Mouse (Mus musculus) midbrain, embryonic 16.5 days (tissue): Measurements from ENCODE around the gene Pick1. TPM values are rescaled to one million over a fixed set of nuclear protein-coding genes. Genes with fewer than 3 reads are reported as not detected.

ENCODE experiments used
- ATAC-seq: fragments of 200-750 bp; cut with Nextera tagmentation; 2 replicates; pipeline ENCODE4 v1.8.0; 2017; ENCODE audit warnings: moderate TSS enrichment
- H3K27ac ChIP-seq: fragments of 300-500 bp; sonication (generic); 2 replicates; pipeline ENCODE4 v1.5.1; 2014; ENCODE audit warnings: mild to moderate bottlenecking, low read length, mixed read lengths
- H3K27me3 ChIP-seq: fragments of 300-500 bp; sonication (generic); 2 replicates; pipeline ENCODE4 v1.6.1; 2014; ENCODE audit warnings: low read depth, low read length, mixed read lengths; ENCODE audit not compliant: control insufficient read depth, insufficient read depth
- H3K36me3 ChIP-seq: fragments of 300-500 bp; sonication (generic); 2 replicates; pipeline ENCODE4 v1.6.1; 2014; ENCODE audit warnings: mild to moderate bottlenecking, low read length, moderate library complexity, mixed read lengths; ENCODE audit not compliant: control insufficient read depth, insufficient read depth
- H3K4me1 ChIP-seq: fragments of 300-500 bp; sonication (generic); 2 replicates; pipeline ENCODE4 v1.6.1; 2014; ENCODE audit warnings: mild to moderate bottlenecking, low read length, mixed read lengths; ENCODE audit not compliant: control insufficient read depth, insufficient read depth
- H3K4me2 ChIP-seq: fragments of 300-500 bp; sonication (generic); 2 replicates; pipeline ENCODE4 v1.6.1; 2014; ENCODE audit warnings: mild to moderate bottlenecking, low read length, mixed read lengths
- H3K4me3 ChIP-seq: fragments of 300-500 bp; sonication (generic); 2 replicates; pipeline ENCODE4 v1.5.1; 2014; ENCODE audit warnings: low read depth, mild to moderate bottlenecking, low read length, moderate library complexity, mixed read lengths
- H3K9ac ChIP-seq: fragments of 300-500 bp; sonication (generic); 2 replicates; pipeline ENCODE4 v1.6.1; 2014; ENCODE audit warnings: low read depth, low read length, mixed read lengths
- H3K9me3 ChIP-seq: fragments of 300-500 bp; sonication (generic); replicated peaks from 2 replicates; pipeline ENCODE4 v1.6.1; 2014; ENCODE audit warnings: mild to moderate bottlenecking, low read length, mixed read lengths; ENCODE audit not compliant: control insufficient read depth, poor library complexity, severe bottlenecking
- whole genome bisulfite sequencing: fragments of 180-500 bp; shearing (Covaris S2); extraction: QIAGEN DNeasy Blood & Tissue Kit; methylation state at CpG from one replicate; pipeline ENCODE4 v1.1.7; 2014; 5-methylcytosine and 5-hydroxymethylcytosine counted together
- polyA plus RNA-seq: library from polyadenylated mRNA; unstranded; fragments of >200 nt; fragmentation: Nextera tagmentation; extraction: Ambion mirVana; gene quantifications from 2 replicates; pipeline ENCODE4 v1.2.1, GENCODE M21; 2015

The Pick1 gene
- polyA plus RNA-seq, 1 experiment from 2014 or later: 110 TPM

DNA sequence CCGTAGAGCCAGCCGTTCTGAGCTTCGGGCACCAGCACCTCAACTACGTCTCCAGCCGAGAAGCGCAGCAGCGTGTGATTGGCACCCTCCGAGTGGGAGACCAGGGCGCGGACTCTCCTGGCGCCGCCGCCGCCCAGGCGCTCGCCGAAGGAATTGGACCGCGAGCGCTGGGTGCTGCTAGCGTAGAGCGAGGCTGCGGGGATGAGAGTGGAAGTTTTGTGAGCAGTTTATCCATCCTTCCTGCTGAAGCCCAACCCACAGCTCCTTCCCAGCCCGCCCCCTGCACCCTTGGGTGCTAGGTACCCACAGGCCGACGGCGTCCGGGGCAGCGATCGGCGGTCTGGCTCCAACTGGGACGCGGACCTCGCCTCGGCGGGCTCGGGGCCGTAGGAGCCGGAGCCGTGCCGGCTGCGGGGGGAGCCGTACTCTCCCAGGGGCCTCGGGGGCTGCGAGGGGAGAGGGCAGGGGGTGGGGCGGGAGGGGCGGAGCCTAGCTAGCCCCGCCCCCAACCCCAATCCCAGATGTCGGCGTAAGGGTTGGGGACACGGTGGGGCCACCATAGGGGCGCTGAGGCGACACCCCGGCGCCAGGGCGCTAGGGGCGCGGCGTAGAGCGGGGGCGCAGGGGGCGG, 32.2 kb downstream of the Pick1 start:
- H3K4me2 ChIP-seq: peak overlapping the region; percentile 98
- H3K9ac ChIP-seq: peak overlapping the region; percentile 80
- no peaks in the 10 kb centered on the region for H3K36me3 ChIP-seq
- under 1% methylated on average over 45 of the region's 62 CpGs for WGBS
- no peaks in the 10 kb centered on the region for H3K9me3 ChIP-seq
- H3K4me3 ChIP-seq: peak overlapping the region; percentile 66
- H3K4me1 ChIP-seq: peaks cover 10% of the 10 kb centered on the region
- H3K27me3 ChIP-seq: peaks cover 24% of the 10 kb centered on the region
- peak; percentile 57 for ATAC-seq
- no peak overlapping the region for H3K27ac ChIP-seq

DNA sequence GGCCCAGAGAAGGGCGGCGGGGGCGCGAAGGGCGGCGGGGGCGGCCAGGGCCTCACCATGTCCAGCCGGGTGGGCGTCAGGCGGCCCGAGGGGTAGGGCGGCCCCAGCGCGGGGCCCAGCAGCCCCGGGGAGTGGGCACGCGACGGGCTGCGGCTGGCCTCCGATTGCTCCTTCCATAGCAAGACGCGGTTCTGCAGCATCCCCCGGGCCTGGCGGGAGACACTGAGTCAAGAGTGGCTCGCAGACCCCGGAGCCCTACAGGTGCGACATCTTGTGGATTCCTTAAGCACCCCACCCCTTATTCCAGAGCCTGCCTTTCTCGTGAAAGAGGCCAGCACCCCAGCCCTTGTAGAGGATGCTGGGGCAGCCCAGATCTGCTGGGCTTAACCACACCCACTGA, 32.8 kb downstream of the Pick1 start:
- no peak overlapping the region for H3K27ac ChIP-seq
- peaks cover 24% of the 10 kb centered on the region for H3K27me3 ChIP-seq
- peak overlapping the region; percentile 66 for H3K4me3 ChIP-seq
- no peaks in the 10 kb centered on the region for H3K36me3 ChIP-seq
- H3K9ac ChIP-seq: peak overlapping the region; percentile 80
- peak; percentile 63 for ATAC-seq
- H3K4me1 ChIP-seq: peaks cover 10% of the 10 kb centered on the region
- WGBS: 0% methylated on average over 28 of the region's 28 CpGs
- H3K4me2 ChIP-seq: peak overlapping the region; percentile 98
- H3K9me3 ChIP-seq: no peaks in the 10 kb centered on the region

- Histone ChIP-seq H3K4me1 (peaks cover 10% of the 10 kb centered on the region), H3K9ac (no peak overlapping the region), H3K36me3 (no peaks in the 10 kb centered on the region), H3K4me3 (no peak overlapping the region; the same call in 1 of the 2 replicates), H3K4me2 (peak overlapping the region; percentile 98), H3K27me3 (peaks cover 24% of the 10 kb centered on the region), H3K27ac (no peak overlapping the region), H3K9me3 (no peaks in the 10 kb centered on the region)
- no peak for ATAC-seq
- 21% methylated on average over 13 of the region's 13 CpGs for WGBS
Observed at GRCm38 (mm10) chr15:79262375-79262774, 33.4 kb downstream of the Pick1 start.

GRCm38 (mm10) chr15:79262786-79263309, 33.9 kb downstream of the Pick1 start:
- Histone ChIP-seq H3K27ac (no peak overlapping the region), H3K27me3 (peaks cover 24% of the 10 kb centered on the region), H3K4me3 (no peak overlapping the region), H3K4me2 (peak overlapping the region; percentile 98; the same call in 1 of the 2 replicates), H3K9me3 (no peaks in the 10 kb centered on the region), H3K4me1 (peaks cover 10% of the 10 kb centered on the region), H3K9ac (no peak overlapping the region), H3K36me3 (no peaks in the 10 kb centered on the region)
- ATAC-seq: no peak
- 91% methylated on average over 3 of the region's 3 CpGs for WGBS

DNA sequence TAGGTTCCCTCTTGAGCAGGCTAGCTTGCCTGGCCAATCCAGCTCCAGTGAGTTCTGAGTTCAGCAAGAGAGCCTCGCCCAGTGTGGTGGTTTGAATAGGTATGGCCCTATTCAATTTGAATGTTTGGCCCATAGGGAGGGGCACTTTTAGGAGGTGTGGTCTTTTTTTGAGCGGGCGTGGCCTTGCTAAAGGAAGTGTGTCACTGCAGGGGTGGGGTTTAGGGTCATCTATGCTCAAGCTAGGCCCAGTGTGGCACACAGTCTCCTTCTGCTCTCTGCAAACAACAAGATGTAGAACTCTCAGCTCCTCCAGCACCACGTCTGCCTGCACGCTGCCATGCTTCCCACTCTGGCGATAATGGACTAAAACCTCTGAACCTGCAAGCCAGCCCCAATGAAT, 34.8 kb downstream of the Pick1 start:
- no peak overlapping the region for H3K4me2 ChIP-seq
- H3K27ac ChIP-seq: no peak overlapping the region
- H3K4me3 ChIP-seq: no peak overlapping the region
- H3K9me3 ChIP-seq: no peaks in the 10 kb centered on the region
- H3K27me3 ChIP-seq: peaks cover 24% of the 10 kb centered on the region
- ATAC-seq: no peak
- WGBS: 95% methylated on average over 6 of the region's 6 CpGs
- no peaks in the 10 kb centered on the region for H3K36me3 ChIP-seq
- no peak overlapping the region for H3K9ac ChIP-seq
- H3K4me1 ChIP-seq: peaks cover 10% of the 10 kb centered on the region

DNA sequence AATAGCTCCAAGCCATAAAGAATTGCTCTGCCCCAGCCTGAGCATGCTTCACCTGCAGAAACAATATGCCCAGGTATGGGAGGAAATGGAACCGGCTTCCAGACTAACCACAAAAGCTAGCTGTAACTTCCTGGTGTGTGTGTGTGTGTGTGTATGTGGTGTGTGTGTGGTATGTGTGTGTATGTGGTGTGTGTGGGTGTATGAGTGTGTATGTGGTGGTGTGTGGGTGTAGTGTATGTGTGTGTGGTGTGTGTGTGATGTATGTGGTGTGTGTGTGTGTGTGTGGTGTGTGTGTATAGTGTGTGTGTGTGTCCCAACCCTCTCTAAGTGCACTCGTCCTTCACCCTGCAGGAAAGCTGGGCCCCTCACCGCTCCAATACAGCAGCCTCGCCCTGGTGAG, 36.4 kb downstream of the Pick1 start:
- Histone ChIP-seq H3K36me3 (no peaks in the 10 kb centered on the region), H3K4me1 (peaks cover 10% of the 10 kb centered on the region), H3K9ac (no peak overlapping the region), H3K9me3 (no peaks in the 10 kb centered on the region), H3K4me3 (no peak overlapping the region), H3K4me2 (no peak overlapping the region), H3K27ac (no peak overlapping the region), H3K27me3 (peaks cover 18% of the 10 kb centered on the region)
- ATAC-seq: no peak
- WGBS: 65% methylated on average over 4 of the region's 4 CpGs

GRCm38 (mm10) chr15:79268521-79268920, 39.5 kb downstream of the Pick1 start:
- Histone ChIP-seq H3K27ac (no peak overlapping the region), H3K4me2 (no peak overlapping the region), H3K4me3 (no peak overlapping the region), H3K27me3 (peaks cover 2% of the 10 kb centered on the region), H3K9ac (no peak overlapping the region), H3K9me3 (no peaks in the 10 kb centered on the region), H3K36me3 (no peaks in the 10 kb centered on the region), H3K4me1 (peaks cover 6% of the 10 kb centered on the region)
- 27% methylated on average over 1 of the region's 1 CpGs for WGBS
- no peak for ATAC-seq

DNA sequence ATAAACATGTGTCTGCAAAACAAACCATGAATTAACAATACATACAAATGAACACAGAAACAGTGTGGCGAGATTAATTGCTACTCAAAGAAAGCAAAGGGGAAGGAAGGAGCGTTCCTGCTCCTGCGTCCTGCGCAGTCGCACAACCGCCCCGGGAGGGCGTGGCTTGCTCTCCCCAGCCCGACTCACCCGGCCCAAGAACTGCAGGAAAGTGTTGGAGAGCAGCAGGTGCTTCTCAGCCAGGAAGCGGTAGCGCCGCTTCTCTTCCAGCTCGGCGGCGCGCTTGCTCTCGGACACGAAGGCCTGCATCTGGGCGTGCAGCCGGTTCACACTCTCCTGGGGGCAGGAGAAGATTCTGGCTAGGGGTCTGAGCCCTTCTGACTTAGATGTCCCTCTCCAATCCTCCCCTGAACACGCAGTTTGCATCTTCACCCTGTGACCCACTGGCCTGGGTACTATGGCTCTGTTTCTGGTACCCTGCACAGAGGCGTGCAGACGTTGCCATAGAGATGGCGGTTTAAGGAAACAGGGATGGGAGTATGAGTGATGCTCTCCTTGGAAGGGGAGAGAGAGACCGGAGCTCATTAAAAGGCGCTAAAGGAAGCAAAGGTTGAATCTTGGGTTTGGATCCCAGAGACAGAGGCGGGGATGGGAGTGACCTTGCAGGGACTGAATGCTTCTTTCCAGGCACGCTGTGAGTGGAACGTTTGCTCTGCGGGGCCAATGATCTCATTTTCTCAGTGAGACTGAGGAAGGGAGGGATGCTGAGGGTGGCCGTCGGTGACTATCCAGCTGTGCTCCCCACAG, 41.5 kb downstream of the Pick1 start:
- Histone ChIP-seq H3K4me1 (peaks cover 6% of the 10 kb centered on the region), H3K9me3 (no peaks in the 10 kb centered on the region), H3K9ac (peak overlapping the region; percentile 57), H3K27me3 (no peaks in the 10 kb centered on the region; the same call in 1 of the 2 replicates), H3K36me3 (no peaks in the 10 kb centered on the region), H3K27ac (peak overlapping the region; percentile 35; the same call in 1 of the 2 replicates), H3K4me2 (peak overlapping the region; percentile 86), H3K4me3 (peak overlapping the region; percentile 43)
- under 1% methylated on average over 33 of the region's 33 CpGs for WGBS
- peak; percentile 86 for ATAC-seq
